Mouse (Mus musculus): Measurements from ENCODE around the gene Dazap2.

DNA sequence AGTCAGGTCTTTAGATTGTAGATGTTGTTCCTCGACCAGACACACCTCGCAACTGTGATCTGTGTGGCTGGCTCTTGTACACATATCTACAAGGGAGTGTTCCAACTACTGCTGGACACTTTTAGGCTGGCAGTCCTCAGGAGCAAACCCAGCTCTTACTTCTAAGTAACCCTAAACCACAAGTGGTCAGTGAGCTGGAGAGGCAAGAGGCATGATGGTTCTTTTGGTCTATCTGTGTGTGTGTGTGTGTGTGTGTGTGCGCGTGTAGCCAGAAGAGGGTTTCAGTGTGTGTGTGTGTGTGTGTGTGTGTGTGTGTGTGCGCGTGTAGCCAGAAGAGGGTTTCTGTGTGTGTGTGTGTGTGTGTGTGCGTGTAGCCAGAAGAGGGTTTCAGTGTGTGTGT is 27.3 kb downstream of the Dazap2 start:
- no peak for TF ChIP-seq CTCF (IDR thresholded peaks at IDR 0.05; ENCODE audit: control insufficient read depth, insufficient read depth, low read length)
- TF ChIP-seq POLR2A (IDR thresholded peaks at IDR 0.05; ENCODE audit: borderline replicate concordance, control insufficient read depth, low read depth, low read length), result no peak
